Mouse (Mus musculus) spleen, adult 2 months (tissue): ENCODE data around the gene Slc29a4. TPM values are rescaled to one million over a fixed set of nuclear protein-coding genes. Genes with fewer than 3 reads are reported as not detected.

ENCODE experiments used
- DNase-seq, 2 experiments: peaks; one replicate each; pipeline versions ENCODE4 v3.0.0 to v3.0.0-alpha.2; 2012 to 2021; ENCODE audit warnings: low spot score in 2 of 2, low read depth in 1 of 2
- H3K27ac ChIP-seq: fragments of 200-500 bp; 2 replicates; pipeline ENCODE4 v1.5.1; 2012; ENCODE audit warnings: low read length, inconsistent platforms; ENCODE audit not compliant: insufficient read depth
- H3K27me3 ChIP-seq: fragments of 200-500 bp; 2 replicates; pipeline ENCODE4 v1.6.1; 2012; ENCODE audit warnings: mild to moderate bottlenecking, moderate library complexity, low read length, inconsistent platforms; ENCODE audit not compliant: control insufficient read depth, insufficient read depth
- H3K36me3 ChIP-seq: fragments of 200-500 bp; 2 replicates; pipeline ENCODE4 v1.6.1; 2012; ENCODE audit warnings: mild to moderate bottlenecking, low read length, inconsistent platforms; ENCODE audit not compliant: control insufficient read depth, insufficient read depth
- H3K4me1 ChIP-seq: fragments of 200-500 bp; 2 replicates; pipeline ENCODE4 v1.6.1; 2011; ENCODE audit warnings: inconsistent platforms; ENCODE audit not compliant: control insufficient read depth, insufficient read depth, insufficient read length
- H3K4me3 ChIP-seq: fragments of 200-500 bp; 2 replicates; pipeline ENCODE4 v1.5.1; 2011; ENCODE audit warnings: mild to moderate bottlenecking, inconsistent platforms; ENCODE audit not compliant: insufficient read depth, insufficient read length; ENCODE audit errors: extremely low read depth
- CTCF ChIP-seq: fragments of 200-500 bp; IDR thresholded peaks from 2 replicates; pipeline ENCODE4 v1.5.1; 2011; ENCODE audit warnings: mild to moderate bottlenecking, inconsistent platforms; ENCODE audit not compliant: insufficient read depth, insufficient read length, insufficient replicate concordance; ENCODE audit errors: extremely low read depth
- POLR2A ChIP-seq: fragments of 200-500 bp; IDR thresholded peaks from 2 replicates; pipeline ENCODE4 v1.6.1; 2011; ENCODE audit warnings: low read depth, low read length, inconsistent platforms
- WGBS: fragments of 180-500 bp; shearing (Covaris S2); methylation state at CpG from one replicate; pipeline ENCODE4 v1.1.7; 2018; 5-methylcytosine and 5-hydroxymethylcytosine counted together
- polyA plus RNA-seq: library from polyadenylated mRNA; depleted of rRNA; stranded (reverse); fragments of >200 nt; gene quantifications from 2 replicates; pipeline ENCODE4 v1.2.3, GENCODE M21; 2012

The Slc29a4 gene
- polyA plus RNA-seq, 1 experiment: 9.7 TPM

DNA sequence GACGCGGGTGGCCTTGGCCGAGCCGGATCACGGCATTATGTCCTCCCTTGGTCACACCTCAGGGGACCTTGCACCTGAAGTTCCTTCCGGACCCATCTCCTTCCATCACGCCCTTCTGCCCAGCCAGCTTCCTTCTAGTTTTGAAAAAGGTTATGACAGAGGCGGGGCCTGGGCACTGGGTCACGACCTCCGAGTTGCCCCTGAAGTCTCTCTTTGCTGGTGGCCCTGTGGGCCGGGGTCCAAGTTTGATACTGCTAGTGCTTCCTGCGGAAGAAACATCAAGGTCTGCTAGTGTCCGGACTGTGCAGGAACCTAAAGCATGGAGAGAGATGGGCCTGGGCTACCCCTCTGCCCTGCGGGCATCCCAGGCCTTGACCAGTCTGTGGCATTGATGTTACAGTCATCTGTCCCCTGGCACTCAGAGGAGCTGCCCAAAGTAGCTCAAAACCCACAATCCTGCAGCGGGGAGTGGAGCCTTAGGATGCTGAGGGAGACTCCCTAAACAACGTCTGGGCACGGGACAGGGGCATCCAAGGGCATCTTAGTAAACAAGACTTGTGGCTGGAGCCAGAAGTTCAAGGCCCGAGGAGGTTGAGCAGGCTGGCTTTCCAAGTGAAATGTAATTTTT is 10.3 kb downstream of the Slc29a4 start:
- 23% methylated on average over 18 of the region's 18 CpGs for WGBS

DNA sequence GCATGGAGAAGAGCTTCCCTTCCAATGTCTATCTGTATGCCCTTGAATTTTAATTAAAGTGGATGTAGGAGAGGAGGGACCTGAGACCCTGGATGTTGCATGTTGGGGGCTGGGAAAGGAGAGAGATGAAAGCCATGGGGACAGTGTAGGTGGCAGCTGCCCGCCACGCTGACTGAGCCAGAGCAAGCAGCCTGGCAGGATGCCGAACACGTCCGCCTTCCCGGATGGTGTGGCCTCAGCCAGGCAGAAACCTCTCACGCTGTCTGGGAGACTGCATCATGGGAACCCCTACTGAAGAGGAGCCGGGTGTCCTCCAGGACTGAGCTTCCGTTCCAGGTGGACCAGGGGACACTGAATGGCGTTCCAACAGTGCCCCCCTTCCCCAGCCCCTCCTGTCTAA is 11.3 kb downstream of the Slc29a4 start:
- no peak for DNase-seq
- TF ChIP-seq POLR2A (no peak), CTCF (no peak)
- 84% methylated on average over 10 of the region's 10 CpGs for WGBS
- Histone ChIP-seq H3K36me3 (no peaks in the 10 kb centered on the region), H3K27me3 (peaks cover 10% of the 10 kb centered on the region), H3K27ac (no peak overlapping the region), H3K4me1 (no peaks in the 10 kb centered on the region; the same call in none of the 2 replicates), H3K4me3 (no peak overlapping the region)

More for the DNA sequence above, 10.3 kb downstream of the Slc29a4 start:
- no peak for DNase-seq
- no peak overlapping the region for H3K27ac ChIP-seq
- no peak for TF ChIP-seq POLR2A
- TF ChIP-seq CTCF: no peak
- H3K4me3 ChIP-seq: peak overlapping the region; percentile 55
- no peaks in the 10 kb centered on the region for H3K36me3 ChIP-seq
- no peaks in the 10 kb centered on the region; the same call in none of the 2 replicates for H3K4me1 ChIP-seq
- peaks cover 10% of the 10 kb centered on the region for H3K27me3 ChIP-seq

DNA sequence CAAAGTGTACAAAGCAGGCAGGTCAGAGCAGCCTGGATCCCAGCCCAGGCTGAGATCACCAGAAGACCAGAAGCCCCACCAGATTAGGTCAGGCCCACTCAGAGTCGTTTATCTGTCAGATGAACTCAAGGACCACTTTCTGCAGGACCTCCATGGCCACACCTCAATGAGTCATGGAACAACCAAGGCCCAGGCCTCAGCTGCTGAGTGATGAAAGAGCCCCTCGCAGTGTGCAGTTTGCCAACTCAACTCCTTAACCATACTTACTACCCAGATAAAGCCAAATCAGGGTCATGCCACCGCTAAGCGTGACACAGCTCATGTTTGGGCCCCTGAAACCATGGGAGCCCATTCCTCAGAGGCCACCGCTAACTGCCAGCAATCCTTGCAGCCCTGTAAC is 15.4 kb downstream of the Slc29a4 start:
- TF ChIP-seq CTCF: no peak
- TF ChIP-seq POLR2A: no peak
- WGBS: 87% methylated on average over 5 of the region's 5 CpGs
- no peaks in the 10 kb centered on the region; the same call in 1 of the 2 replicates for H3K4me1 ChIP-seq
- H3K4me3 ChIP-seq: no peak overlapping the region
- DNase-seq: no peak
- peaks cover 3% of the 10 kb centered on the region for H3K27me3 ChIP-seq
- H3K36me3 ChIP-seq: no peaks in the 10 kb centered on the region
- no peak overlapping the region for H3K27ac ChIP-seq

DNA sequence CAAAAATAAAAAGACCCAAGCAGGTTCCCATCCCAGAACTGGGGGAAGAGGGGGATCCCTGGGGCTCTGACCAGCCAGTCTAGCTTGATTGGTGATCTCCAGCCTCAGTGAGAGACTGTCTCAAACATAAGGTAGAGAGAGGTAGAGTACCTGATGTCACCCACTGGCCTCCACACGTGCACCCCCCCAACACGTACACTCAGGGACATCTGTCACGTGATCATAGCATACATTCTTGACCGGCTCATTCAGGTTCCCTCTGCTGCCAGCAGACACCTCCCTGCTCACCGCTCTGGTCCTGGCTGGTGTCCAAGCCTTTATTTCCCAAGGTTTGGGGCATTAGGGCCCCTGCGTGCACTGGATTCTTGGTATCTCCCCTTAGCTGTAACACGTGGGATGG is 17.1 kb downstream of the Slc29a4 start:
- 79% methylated on average over 7 of the region's 7 CpGs for WGBS
- no peak for TF ChIP-seq POLR2A
- no peak for TF ChIP-seq CTCF
- Histone ChIP-seq H3K4me1 (no peaks in the 10 kb centered on the region), H3K27me3 (no peaks in the 10 kb centered on the region), H3K4me3 (no peak overlapping the region), H3K36me3 (no peaks in the 10 kb centered on the region), H3K27ac (no peak overlapping the region)
- no peak for DNase-seq

DNA sequence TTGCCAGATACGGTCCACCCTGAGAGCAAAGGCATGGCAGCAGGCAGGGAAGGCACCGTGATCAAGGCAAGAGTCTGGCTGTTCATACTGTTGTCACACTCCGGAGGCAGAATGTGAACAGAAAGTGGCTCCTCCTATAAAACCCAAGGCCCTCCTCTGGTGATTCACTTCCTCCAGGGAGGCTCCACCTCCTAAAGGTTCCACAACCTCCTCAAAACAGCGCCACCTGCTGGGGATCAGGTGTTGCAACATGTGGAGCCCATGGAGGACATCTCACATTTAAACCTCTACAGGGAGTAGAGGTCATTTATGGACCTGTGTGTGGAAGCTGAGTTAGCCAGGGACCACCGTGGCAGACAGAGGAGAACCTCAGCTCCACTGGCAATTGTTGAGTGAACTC is 20.1 kb downstream of the Slc29a4 start:
- DNase-seq: no peak
- Histone ChIP-seq H3K4me1 (no peaks in the 10 kb centered on the region), H3K27ac (no peak overlapping the region), H3K27me3 (no peaks in the 10 kb centered on the region), H3K36me3 (no peaks in the 10 kb centered on the region), H3K4me3 (no peak overlapping the region)
- TF ChIP-seq CTCF (no peak), POLR2A (no peak)
- WGBS: 84% methylated on average over 5 of the region's 5 CpGs

DNA sequence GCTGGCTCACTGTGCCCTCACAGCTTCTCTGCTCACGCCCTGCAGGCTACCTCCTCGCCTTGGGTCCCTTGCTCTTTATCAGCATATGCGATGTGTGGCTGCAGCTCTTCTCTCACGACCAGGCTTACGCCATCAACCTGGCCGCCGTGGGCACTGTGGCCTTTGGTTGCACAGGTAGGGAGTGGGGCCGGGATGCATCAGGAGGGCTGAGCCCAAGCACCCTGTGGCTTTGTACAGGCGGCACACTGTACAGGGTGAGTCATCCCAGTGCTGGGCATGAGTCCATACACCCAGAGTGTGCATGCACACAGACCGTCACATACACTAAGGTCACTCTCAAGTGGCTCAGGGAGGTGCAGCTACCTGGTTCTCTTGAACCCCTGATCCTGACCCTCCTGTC is 21.7 kb downstream of the Slc29a4 start:
- H3K27ac ChIP-seq: no peak overlapping the region
- no peaks in the 10 kb centered on the region for H3K36me3 ChIP-seq
- no peaks in the 10 kb centered on the region for H3K27me3 ChIP-seq
- H3K4me1 ChIP-seq: no peaks in the 10 kb centered on the region
- no peak for DNase-seq
- no peak overlapping the region for H3K4me3 ChIP-seq
- 82% methylated on average over 10 of the region's 10 CpGs for WGBS
- TF ChIP-seq CTCF: no peak
- no peak for TF ChIP-seq POLR2A

DNA sequence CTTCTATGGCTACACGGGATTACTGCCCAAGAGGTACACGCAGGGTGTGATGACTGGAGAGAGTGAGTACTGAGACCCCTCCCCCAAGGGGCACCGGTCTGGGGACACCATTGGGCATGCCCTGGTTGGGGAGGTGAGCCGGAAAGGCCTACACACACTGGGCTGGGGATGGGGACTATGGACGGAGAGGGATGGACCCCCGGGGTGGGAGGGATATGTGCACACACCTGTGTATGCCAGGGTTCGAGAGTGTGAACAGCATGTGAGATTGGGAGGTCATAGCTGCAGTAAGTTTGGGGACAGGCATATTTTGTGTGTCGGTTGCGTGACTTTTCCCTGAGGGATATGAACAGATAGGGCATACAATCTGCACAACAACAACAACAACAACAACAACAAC is 22.7 kb downstream of the Slc29a4 start:
- no peak for DNase-seq
- no peak overlapping the region for H3K27ac ChIP-seq
- no peak overlapping the region for H3K4me3 ChIP-seq
- WGBS: 86% methylated on average over 9 of the region's 9 CpGs
- no peaks in the 10 kb centered on the region for H3K36me3 ChIP-seq
- H3K4me1 ChIP-seq: no peaks in the 10 kb centered on the region
- TF ChIP-seq CTCF (no peak), POLR2A (no peak)
- H3K27me3 ChIP-seq: no peaks in the 10 kb centered on the region

DNA sequence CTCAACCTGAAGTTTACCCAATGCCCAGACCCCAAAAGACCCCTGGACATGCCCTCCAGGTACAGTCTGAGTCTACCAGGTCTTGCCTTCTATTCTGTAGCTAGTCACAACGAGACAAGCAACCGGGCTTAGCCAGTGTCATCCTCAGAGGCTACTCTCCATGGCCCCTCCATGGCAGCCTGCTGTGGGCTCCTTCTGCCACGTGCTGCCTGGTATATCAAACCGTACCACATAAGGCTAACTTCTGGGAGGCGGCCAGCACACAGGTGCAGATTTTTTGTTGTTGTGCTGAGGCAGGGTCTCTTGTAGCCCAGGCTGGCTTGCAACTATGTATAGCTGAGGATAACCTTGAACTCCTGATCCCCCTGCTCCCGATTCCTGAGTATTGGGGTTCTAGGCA is 23.7 kb downstream of the Slc29a4 start:
- DNase-seq: no peak
- Histone ChIP-seq H3K4me3 (no peak overlapping the region), H3K27ac (no peak overlapping the region), H3K36me3 (no peaks in the 10 kb centered on the region), H3K27me3 (no peaks in the 10 kb centered on the region), H3K4me1 (no peaks in the 10 kb centered on the region)
- WGBS: 78% methylated on average over 6 of the region's 6 CpGs
- no peak for TF ChIP-seq CTCF
